Mouse (Mus musculus): ENCODE results near the gene Pex14.

DNA sequence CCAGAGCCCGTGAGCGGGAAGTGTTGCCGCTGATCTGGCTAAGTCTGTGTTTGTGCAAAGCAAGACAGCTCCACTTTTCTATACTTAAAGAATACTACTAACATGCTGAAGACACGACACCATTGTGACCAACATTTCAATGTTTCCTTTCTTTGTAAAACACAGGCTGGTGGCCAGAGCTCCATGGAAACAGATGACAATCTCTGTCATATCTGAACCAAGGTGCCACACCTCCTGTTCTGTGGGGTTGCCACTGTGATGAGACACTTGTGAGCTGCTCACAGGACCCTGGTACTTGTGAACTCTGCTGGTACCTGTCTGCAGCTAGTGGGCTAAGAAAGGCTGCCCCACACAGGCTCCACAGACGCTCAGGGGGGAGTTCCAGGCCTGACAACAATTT lies 130.8 kb downstream of the Pex14 start:
- no peak for TF ChIP-seq CTCF (IDR thresholded peaks at IDR 0.05)
- no peak for TF ChIP-seq EP300 (IDR thresholded peaks at IDR 0.05)

Measured in lung, postnatal 0 days (tissue).